Mouse (Mus musculus) lung, postnatal 10 days (tissue): ENCODE measurements around the gene Tm4sf20.
A peak's percentile ranks its signal among the peaks of the same experiment; 100 is the strongest.

Experiments used
- DNase-seq: peaks from one replicate; pipeline ENCODE4 v3.0.0; 2021

Tm4sf20 gene

GRCm38 (mm10) chr1:82768269-82768668 lies at the start of gene Tm4sf20:
Gene Tm4sf20, minus strand, starts transcription at chr1:82768461.
- no peak for DNase-seq

GRCm38 (mm10) chr1:82815941-82816716 lies 47.9 kb upstream of the Tm4sf20 start:
- peak; percentile 36 for DNase-seq

DNA sequence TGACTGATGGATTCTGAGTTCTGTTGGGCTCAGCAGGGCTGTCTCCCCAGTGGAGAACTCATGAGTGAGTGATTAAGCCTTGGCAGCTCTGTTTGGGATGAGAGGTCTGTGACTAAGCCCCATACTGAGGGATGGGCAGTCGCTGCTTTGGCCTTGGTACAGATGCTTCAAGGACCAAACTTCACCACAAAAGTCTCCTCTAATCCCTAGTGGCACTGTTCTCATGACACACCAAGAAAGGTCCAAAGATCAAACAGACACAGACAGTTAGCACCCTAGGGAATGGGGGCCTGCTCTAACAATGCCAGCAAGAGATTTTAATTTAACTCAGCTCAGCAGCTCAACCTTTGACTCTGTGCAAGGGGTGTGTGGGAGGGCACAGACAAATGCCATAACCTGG lies 43.5 kb upstream of the Tm4sf20 start:
- DNase-seq, result no peak

GRCm38 (mm10) chr1:82808564-82808963 lies 40.3 kb upstream of the Tm4sf20 start:
- DNase-seq, result no peak

DNA sequence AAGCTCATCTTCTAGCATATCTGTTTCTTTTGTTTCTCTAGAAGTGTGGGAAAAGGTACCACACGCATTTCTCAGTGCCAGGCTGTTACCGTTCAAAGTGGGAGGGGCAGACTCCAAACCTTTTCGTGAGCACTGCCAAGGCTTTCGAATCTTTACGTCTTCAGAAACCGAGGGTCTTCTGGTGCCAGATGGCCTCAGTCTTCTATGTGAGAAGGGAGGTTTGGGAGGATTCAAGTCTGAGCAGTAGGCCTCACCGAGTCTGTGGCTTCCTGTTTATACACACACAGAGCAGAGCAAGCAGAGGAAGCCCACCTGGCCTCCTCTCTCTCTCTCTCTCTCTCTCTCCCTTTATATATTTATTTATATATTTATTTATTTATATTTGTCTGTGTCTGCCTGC lies 38.9 kb upstream of the Tm4sf20 start:
- no peak for DNase-seq

- DNase-seq, result peak; percentile 31
Measured at GRCm38 (mm10) chr1:82806391-82806790, 38.1 kb upstream of the Tm4sf20 start.

GRCm38 (mm10) chr1:82804059-82804458 lies 35.8 kb upstream of the Tm4sf20 start:
- no peak for DNase-seq

DNA sequence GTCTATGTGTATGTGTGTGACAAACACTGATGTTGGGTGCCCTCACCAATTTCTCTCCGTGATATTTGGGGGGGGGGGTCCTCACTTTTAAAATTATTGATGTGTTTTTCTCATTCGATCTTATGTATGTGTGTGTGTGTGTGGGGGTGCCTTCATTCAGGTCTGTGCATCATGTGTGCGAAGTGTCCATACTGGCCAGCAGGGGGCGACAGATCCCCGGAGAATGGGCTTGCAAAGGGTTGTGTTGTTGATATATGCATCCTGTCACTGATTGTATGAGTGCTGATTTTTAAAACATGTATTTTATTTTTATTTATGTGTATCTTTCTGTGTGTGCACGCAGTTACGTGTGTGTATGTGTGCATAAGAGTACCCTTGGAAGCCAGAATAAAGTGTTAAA lies 35.3 kb upstream of the Tm4sf20 start:
- no peak for DNase-seq

- no peak for DNase-seq
Measured at GRCm38 (mm10) chr1:82801105-82801783, 33.0 kb upstream of the Tm4sf20 start.

GRCm38 (mm10) chr1:82798922-82799321 lies 30.7 kb upstream of the Tm4sf20 start:
- DNase-seq, result peak; percentile 40

DNA sequence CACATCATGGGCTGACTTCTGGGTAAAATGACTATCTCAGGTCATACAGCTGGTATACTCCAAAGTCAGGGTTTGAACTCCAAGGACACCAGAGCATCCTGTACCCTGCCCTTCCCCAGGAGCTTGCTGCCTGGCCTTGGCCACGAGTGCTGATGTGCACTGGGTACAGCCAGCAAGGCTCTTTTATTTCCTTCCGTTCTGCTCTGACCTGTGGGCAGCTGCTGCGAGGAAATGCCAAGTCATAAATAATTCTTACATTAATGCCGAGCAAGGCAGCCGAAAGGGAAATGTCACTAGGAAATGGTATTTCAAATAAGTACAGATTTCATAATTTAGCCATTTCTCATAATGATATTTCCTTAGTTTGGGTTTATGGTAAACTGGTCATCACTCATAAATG lies 30.0 kb upstream of the Tm4sf20 start:
- DNase-seq, result peak; percentile 27

DNA sequence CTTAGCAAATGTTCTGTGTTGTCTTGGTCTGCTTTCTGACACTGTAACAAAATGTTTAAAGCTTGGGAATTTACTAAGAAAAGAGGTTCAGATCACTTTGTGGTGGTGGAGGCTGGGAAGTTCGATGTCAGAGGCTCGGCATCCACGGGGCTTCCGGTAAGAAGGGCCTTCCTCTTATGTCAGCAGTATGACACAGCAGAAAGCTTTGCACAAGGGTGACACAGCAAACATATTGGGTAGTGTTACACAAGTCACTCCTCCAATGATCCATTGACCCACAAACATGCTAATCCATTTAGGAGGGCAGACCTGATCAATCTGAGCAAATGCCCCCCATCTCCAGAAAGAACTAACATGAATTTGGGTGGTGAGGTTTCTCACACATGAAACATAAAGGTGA lies 28.8 kb upstream of the Tm4sf20 start:
- no peak for DNase-seq

DNA sequence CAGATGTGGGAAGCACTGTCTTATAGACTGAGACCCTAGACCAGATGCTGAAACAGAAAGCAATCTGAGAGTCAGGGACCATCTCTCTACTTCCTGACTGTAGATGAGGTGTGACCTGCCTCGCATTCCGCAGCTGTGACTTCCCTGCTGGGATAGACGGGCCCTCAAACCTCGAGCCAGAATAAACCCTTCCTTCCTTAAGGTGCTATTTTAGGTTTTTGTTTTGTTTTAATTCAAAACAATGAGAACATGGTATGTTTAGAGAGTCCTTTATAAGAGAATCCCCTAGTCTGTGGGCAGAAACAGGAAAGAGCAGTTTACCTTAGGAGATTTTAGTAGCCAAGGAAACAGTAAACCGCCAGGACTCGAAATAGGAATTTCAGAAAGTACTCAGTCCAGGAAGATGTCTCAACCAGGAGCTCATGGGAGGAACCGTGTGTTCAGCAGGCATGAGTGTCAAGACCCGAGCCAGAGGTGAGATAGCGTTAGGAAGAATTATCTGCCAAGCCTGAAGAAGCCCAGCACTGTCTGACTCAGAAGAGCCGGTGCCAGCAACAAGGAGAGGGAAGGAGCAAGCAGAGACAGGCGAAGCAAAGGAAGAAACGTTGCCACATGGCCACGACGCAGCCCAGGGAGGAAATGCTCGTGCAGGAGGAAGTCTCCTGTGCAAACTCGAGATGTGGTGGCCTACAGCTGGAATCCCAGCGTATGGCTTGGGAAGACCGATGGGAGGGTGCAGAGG lies 27.6 kb upstream of the Tm4sf20 start:
- peak; percentile 61 for DNase-seq

DNA sequence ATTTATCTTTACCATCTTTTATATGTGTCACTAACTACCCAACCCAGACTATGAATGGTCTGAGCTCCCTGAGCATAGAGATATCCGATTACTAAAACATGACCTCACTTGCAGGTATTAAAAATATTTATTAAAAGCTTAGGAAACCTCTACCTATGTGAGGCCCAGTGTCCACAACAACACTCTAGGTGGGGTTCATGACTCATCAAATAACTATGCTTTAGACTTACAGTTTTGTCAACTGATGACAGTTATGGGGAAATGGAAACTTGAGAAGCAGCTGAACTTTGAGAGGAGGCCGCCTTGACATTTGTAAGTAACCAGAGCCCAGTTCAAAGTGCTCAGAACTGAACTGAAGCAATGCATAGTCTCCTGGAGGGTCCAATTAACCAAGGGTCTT lies 26.9 kb upstream of the Tm4sf20 start:
- no peak for DNase-seq

DNA sequence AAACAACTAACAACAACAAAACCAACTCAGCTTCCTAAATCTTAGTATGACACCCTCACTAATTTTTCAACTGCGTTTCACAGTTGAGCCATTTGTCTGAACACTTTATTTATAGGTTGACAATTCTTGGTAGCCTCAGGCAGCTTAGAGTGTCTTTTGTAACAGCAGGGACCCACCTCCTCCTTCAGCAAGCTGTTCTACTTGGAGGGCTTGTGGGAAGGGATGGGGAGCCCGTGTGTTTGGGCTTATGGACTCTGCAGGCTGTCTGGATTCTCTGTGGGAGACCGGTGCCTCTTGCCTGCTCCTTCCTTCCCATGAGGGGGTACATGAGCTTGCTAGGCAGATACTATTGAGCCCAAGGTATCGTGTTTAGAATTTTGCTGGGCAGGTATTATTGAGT lies 25.7 kb upstream of the Tm4sf20 start:
- DNase-seq, result no peak

DNA sequence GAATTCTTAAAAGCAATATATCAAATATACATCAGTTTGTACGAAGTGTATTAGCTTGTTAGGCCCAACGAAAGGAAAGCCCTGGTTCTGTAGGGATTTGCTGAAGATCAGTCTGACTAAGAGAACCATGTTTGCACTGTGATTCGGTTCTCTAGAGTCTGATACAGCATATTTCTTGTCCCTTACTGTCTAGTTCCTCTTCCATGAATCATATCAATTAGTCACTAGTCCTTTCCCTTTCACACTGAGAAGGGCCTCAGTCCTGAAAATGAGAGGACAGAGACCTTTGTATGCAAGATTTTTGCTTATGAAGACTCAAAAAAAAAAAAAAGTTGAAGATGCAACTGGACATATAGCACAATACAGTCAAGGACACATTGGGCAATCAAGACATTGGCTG lies 24.8 kb upstream of the Tm4sf20 start:
- no peak for DNase-seq

- DNase-seq, result no peak
Measured at GRCm38 (mm10) chr1:82792238-82792637, 24.0 kb upstream of the Tm4sf20 start.

- DNase-seq, result no peak
Measured at GRCm38 (mm10) chr1:82791105-82791504, 22.8 kb upstream of the Tm4sf20 start.

DNA sequence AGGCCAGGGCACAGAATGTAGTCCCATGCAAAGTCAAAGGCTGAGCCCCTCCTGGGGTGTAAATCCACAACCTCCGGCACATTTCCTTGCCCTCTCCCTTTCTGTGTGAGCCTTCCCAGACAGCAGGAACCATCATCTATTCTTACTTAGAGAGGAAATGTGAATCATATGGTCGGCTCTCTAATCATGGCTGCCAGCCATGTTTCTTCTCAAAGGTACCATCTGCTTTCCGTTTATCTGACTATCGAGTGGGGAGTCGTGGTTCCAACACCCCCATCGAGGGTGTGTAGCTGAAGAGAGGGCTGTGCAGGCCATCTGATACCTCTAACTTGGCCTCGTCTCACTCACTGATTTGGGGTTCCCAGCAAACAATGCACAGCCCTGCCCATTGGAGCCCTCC lies 19.8 kb upstream of the Tm4sf20 start:
- DNase-seq, result no peak

DNA sequence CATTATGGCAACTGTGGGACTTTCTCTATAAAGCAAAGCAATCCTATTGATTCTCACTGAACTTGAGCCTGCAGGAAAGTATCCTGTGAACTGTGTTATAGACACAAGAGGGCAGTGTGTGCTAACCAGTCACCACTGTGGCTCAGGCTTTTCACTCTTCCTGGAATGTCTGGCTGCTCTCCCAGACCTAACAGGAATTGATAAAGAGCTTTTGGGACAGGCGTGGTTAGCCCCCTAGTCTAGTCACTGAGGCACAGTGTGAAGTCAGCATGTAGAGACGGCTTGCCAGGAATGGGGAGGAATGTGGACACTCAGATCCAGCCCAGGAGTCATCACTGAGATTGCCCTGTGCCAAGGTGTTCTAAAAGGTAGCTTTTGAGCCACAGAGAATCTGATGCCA lies 19.2 kb upstream of the Tm4sf20 start:
- DNase-seq, result peak; percentile 88

- peak; percentile 68 for DNase-seq
Measured at GRCm38 (mm10) chr1:82785546-82785945, 17.3 kb upstream of the Tm4sf20 start.

DNA sequence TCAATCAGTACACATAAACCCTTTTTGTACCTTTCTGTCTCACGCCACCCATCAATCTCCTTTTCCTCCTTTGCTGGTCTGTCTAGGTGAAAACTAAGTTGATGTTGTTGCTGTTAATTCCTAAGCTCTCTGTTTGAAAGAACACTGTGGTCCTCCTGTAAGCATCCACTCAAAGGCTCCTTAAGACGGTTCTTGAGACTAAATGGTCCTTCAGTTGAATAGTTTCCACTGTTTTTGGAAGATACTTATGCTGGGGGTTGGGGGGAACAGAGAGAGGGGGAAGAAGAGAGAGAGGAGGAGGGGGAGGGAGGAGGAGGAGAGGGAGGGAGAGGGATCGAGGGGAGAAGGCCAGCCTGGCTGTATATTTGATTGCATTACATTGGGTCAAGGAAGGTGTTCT lies 15.3 kb upstream of the Tm4sf20 start:
- DNase-seq, result peak; percentile 54

GRCm38 (mm10) chr1:82779388-82779966 lies 11.2 kb upstream of the Tm4sf20 start:
- no peak for DNase-seq
